Comparison of ENCODE assay signal across 13 mouse cellular contexts in the genomic region with DNA sequence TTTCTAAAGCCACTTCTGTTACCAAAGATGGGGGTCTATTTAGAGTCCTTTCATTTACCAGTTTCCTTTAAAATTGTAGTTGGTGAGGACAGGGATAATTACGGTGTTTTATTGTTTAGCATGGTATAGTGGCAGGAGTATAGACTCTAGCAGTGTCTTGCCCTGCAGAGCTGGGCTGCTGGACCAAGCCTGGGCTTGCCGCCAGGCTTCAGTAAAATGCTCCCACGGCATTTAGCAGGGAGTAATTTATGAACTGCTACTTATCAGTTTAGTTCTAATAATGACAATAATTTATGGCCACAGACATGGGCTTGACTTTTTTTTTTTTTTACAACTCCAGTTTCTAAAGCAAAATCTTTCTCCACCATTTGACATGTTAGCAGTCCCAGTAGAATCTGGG. TPM values are rescaled to one million over a fixed set of nuclear protein-coding genes. Genes with fewer than 3 reads are reported as not detected.
DNase-seq lines count a peak whose midpoint lies in the region; ATAC-seq and TF ChIP-seq lines count a peak whose summit lies in the region.
"Had no signal": no experiment of that assay in that cellular context is flagged by ENCODE, and none has a peak within 500 bp of the region (broad histone marks: within the 10 kb centered on the region; RNA-seq: fewer than 3 reads in every experiment).

No protein-coding gene starts in this region.

- no peak overlapping the region for H3K4me2 ChIP-seq in lung, embryonic 14.5 days
- H3K4me2 ChIP-seq: forebrain, embryonic 13.5 days; liver, embryonic 12.5 days had no signal

- WGBS in lung, embryonic 14.5 days: 36% methylated on average over 3 of the region's 3 CpGs
- WGBS in lung, adult 2 months: 29% methylated on average over 3 of the region's 3 CpGs

- H3K4me1 ChIP-seq in lung, embryonic 14.5 days (ENCODE audit: insufficient read depth): peaks cover 12% of the 10 kb centered on the region; the same call in 1 of the 2 replicates
- peaks cover 21% of the 10 kb centered on the region for H3K4me1 ChIP-seq in lung, adult 2 months (ENCODE audit: control insufficient read depth, insufficient read depth, low read length)
- H3K4me1 ChIP-seq: forebrain, embryonic 13.5 days had no signal

- H3K9ac ChIP-seq in lung, embryonic 14.5 days: no peak overlapping the region
- H3K9ac ChIP-seq: forebrain, embryonic 13.5 days; liver, embryonic 12.5 days had no signal

- no peak for TF ChIP-seq CTCF in lung, embryonic 14.5 days (IDR thresholded peaks at IDR 0.05; ENCODE audit: low read depth)
- TF ChIP-seq CTCF in lung, adult 2 months (IDR thresholded peaks at IDR 0.05; ENCODE audit: insufficient read depth, low read length): no peak

- intact Hi-C loops in heart, postnatal 10 days (cut with DNase I): loop anchor here (2.0 to 5.0 kb wide), 2 partner anchors 67 to 127 kb away; no protein-coding TSS in a partner anchor
- intact Hi-C loops in heart, postnatal 25 days (cut with DNase I): loop anchor here (5.0 kb wide), 1 partner anchor 122 kb away; the partner anchor contains the start of gene Adrb1

- H3K4me3 ChIP-seq in lung, embryonic 14.5 days (ENCODE audit: low read depth, low read length): no peak overlapping the region
- H3K4me3 ChIP-seq in lung, adult 2 months (replicated peaks; ENCODE audit: extremely low read depth, low read depth, low read length): no peak overlapping the region
- H3K4me3 ChIP-seq: forebrain, embryonic 13.5 days; liver, embryonic 12.5 days had no signal

- DNase-seq in heart, postnatal 10 days: peak; percentile 25 to 43
- no peak for DNase-seq in heart, postnatal 25 days (ENCODE audit: low spot score)
- peak; percentile 85 for DNase-seq in lung, embryonic 14.5 days
- no peak for DNase-seq in lung, adult 2 months
- DNase-seq in MN1 (ENCODE audit: low spot score) (peak; percentile 62), adipocyte (ENCODE audit: low spot score) (peak; percentile 63)
- DNase-seq: cerebellum, adult 18-20 months; right cerebral cortex, adult 18-20 months; thymus, postnatal 14 days had no signal

- no peaks in the 10 kb centered on the region for H3K9me3 ChIP-seq in lung, embryonic 14.5 days (ENCODE audit: low read depth, low read length)
- H3K9me3 ChIP-seq: forebrain, embryonic 13.5 days; liver, embryonic 12.5 days had no signal

- no peak for TF ChIP-seq POLR2A in lung, adult 2 months (IDR thresholded peaks at IDR 0.05; ENCODE audit: borderline replicate concordance, extremely low read depth, low read depth, low read length)

- no peak overlapping the region for H3K27ac ChIP-seq in lung, embryonic 14.5 days (ENCODE audit: low read depth)
- H3K27ac ChIP-seq: forebrain, embryonic 13.5 days; liver, embryonic 12.5 days had no signal

- ATAC-seq in lung, embryonic 14.5 days (ENCODE audit: insufficient read depth): peak; percentile 67; the same call in 1 of the 2 replicates
- ATAC-seq in megakaryocyte, adult 5-6 weeks (ENCODE audit: poor library complexity, severe bottlenecking): no peak
- ATAC-seq: activated CD4-positive, CD25-positive, alpha-beta regulatory T cell, adult 4 months; forebrain, embryonic 13.5 days; liver, embryonic 12.5 days had no signal

- peaks cover 38% of the 10 kb centered on the region for H3K36me3 ChIP-seq in lung, embryonic 14.5 days (ENCODE audit: insufficient read depth)

- no peaks in the 10 kb centered on the region for H3K27me3 ChIP-seq in lung, embryonic 14.5 days (ENCODE audit: insufficient read depth, low read length)
- H3K27me3 ChIP-seq: forebrain, embryonic 13.5 days; liver, embryonic 12.5 days had no signal

RNA-seq across cellular contexts. Expression of gene Nhlrc2, which starts 51.9 kb away (rescaled TPM):
- total RNA-seq in heart, postnatal 10 days (2021): 10 to 100 TPM; 25.6 to 26.8 TPM
- 10 to 100 TPM; 22.9 to 28.6 TPM for total RNA-seq in heart, postnatal 25 days (2021)
- polyA plus RNA-seq in lung, embryonic 14.5 days (2014; fragmentation: Nextera tagmentation; extraction: Ambion mirVana): 21.1 and 21.4 TPM in 2 replicates
- 17.3 and 28.9 TPM in 2 replicates for polyA plus RNA-seq in lung, adult 2 months (2012; rRNA removed)
- 12.8 and 14.7 TPM in 2 replicates for total RNA-seq in megakaryocyte, adult 5-6 weeks (2015)
- total RNA-seq in megakaryocyte, adult 5-6 weeks (2017): 16.3 and 16.4 TPM in 2 replicates

RNA-seq across cellular contexts. Expression of gene Dclre1a, which starts 52.0 kb away (rescaled TPM):
- 10 to 100 TPM; 11.2 to 11.7 TPM for total RNA-seq in heart, postnatal 10 days (2021)
- total RNA-seq in heart, postnatal 25 days (2021): 10 to 100 TPM; 10.1 to 11.3 TPM
- polyA plus RNA-seq in lung, embryonic 14.5 days (2014; fragmentation: Nextera tagmentation; extraction: Ambion mirVana): 17.7 and 20.2 TPM in 2 replicates
- 5.1 and 6.3 TPM in 2 replicates for polyA plus RNA-seq in lung, adult 2 months (2012; rRNA removed)
- total RNA-seq in megakaryocyte, adult 5-6 weeks (2015): 22.6 and 27.1 TPM in 2 replicates
- total RNA-seq in megakaryocyte, adult 5-6 weeks (2017): 17.4 and 22.7 TPM in 2 replicates

Comparison
In these comparisons a context has a peak if more than half of its experiments do, and no peak if none do; other contexts are left out.
1. DNase-seq: peak in heart, postnatal 10 days (2 of 2), lung, embryonic 14.5 days (single experiment), MN1 (single experiment) and adipocyte (single experiment); none in heart, postnatal 25 days (single experiment) and lung, adult 2 months (single experiment).